Mouse (Mus musculus): ENCODE measurements around the gene Alg2.

DNA sequence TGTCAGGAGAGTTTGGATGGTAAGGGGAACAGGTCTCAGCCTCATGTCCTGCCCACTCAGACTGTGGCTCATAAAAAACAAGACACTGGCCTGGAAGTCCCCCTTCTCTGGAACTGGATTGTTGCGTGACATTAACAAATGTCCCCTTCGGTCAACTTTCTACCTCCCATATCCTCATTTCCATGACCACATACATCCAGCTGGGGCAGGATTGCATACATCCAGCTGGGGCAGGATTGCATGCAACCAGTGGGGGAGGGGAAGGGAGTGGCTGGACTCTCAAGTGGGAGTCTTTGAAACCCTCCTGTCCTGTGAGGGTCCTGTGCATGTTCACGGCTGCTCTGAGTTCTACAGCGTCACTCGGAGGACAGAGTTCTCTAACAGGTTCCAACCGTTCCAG is 17.1 kb upstream of the Alg2 start:
- TF ChIP-seq CTCF (IDR thresholded peaks at IDR 0.05) (no peak), EP300 (IDR thresholded peaks at IDR 0.05; ENCODE audit: insufficient read depth, low read depth, low read length) (no peak), POLR2A (IDR thresholded peaks at IDR 0.05; ENCODE audit: insufficient read depth, low read depth, low read length) (no peak)
